17 mouse cellular contexts compared by ENCODE assay signal in the genomic region with DNA sequence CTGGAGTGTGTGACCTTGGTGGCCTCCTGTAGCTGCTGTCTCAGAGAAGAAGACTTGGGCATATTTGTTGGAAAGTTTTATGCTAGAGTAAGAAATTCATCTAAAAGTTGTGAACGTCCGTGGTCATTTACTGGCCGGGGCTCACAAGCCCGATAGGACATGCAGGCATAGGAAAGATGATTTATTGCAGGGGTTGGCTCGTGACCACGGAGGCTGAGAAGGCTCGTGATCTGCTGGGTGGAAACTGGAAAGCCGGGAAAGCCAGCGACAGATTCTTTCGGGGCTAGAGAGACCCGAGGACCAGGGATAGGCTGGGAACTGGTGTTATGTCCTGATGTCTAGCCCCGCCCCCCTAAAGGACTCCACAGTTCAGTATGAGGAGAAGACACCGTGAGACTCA.
"Had no signal": no experiment of that assay in that cellular context is flagged by ENCODE, and none has a peak within 500 bp of the region (broad histone marks: within the 10 kb centered on the region; RNA-seq: fewer than 3 reads in every experiment).

No protein-coding gene starts in this region.

- H3K4me2 ChIP-seq: intestine, embryonic 15.5 days; limb, embryonic 12.5 days; limb, embryonic 15.5 days; liver, embryonic 11.5 days; lung, embryonic 15.5 days; midbrain, embryonic 11.5 days had no signal

- H3K9ac ChIP-seq: intestine, embryonic 15.5 days; limb, embryonic 12.5 days; limb, embryonic 15.5 days; liver, embryonic 14.5 days; liver, postnatal 0 days; lung, embryonic 15.5 days had no signal

- ATAC-seq: hindbrain, embryonic 16.5 days; intestine, embryonic 15.5 days; liver, postnatal 0 days had no signal

- H3K4me3 ChIP-seq: intestine, embryonic 15.5 days; limb, embryonic 12.5 days; limb, embryonic 15.5 days; lung, embryonic 15.5 days had no signal

- H3K27me3 ChIP-seq: intestine, embryonic 15.5 days; limb, embryonic 15.5 days had no signal

- H3K4me1 ChIP-seq: lung, embryonic 15.5 days had no signal

- H3K27ac ChIP-seq: intestine, embryonic 15.5 days; limb, embryonic 12.5 days; limb, embryonic 15.5 days; liver, embryonic 14.5 days; lung, embryonic 15.5 days; stomach, postnatal 0 days had no signal

- H3K36me3 ChIP-seq: intestine, embryonic 15.5 days; limb, embryonic 12.5 days; limb, embryonic 15.5 days; lung, embryonic 15.5 days had no signal

- DNase-seq: left cerebral cortex, postnatal 4 days; liver, postnatal 0 days; lung, postnatal 14 days; lung, postnatal 4 days; midbrain, embryonic 14.5 days; right cerebral cortex, postnatal 4 days; thymus, adult 2 months; thymus, postnatal 25 days had no signal

- H3K9me3 ChIP-seq: intestine, embryonic 15.5 days; limb, embryonic 12.5 days; limb, embryonic 15.5 days; lung, embryonic 15.5 days had no signal
